19 mouse cellular contexts compared by ENCODE assay signal in the genomic region with DNA sequence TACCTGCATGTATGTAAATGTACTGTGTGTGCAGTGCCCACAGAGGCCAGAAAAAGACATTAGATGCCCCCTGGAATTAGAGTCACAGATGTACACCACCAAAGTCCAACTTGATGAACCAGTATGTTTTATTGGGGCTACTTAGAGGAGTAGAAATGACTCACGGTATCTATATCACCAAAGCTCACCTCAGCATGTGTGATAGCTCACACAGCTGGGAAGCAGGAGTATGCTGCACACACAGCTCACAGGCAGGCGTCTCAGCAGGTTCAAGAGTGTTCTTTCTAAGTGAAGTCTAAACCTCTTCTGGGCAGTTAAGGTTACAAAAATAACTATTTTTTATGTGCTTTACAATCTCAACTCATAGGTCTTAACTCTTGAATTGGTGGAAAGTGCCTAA.
"Had no signal": no experiment of that assay in that cellular context is flagged by ENCODE, and none has a peak within 500 bp of the region (broad histone marks: within the 10 kb centered on the region; RNA-seq: fewer than 3 reads in every experiment).

No protein-coding gene starts in this region.

- H3K4me1 ChIP-seq: liver, embryonic 15.5 days; lung, embryonic 15.5 days; midbrain, embryonic 12.5 days; neural tube, embryonic 12.5 days; stomach, embryonic 15.5 days had no signal

- ATAC-seq: liver, postnatal 0 days; lung, postnatal 0 days; midbrain, embryonic 16.5 days had no signal

- H3K4me2 ChIP-seq: liver, embryonic 15.5 days; lung, embryonic 15.5 days; midbrain, embryonic 12.5 days; neural tube, embryonic 12.5 days; stomach, embryonic 15.5 days had no signal

- H3K9ac ChIP-seq: liver, embryonic 15.5 days; liver, postnatal 0 days; lung, embryonic 15.5 days; midbrain, embryonic 12.5 days; neural tube, embryonic 12.5 days; stomach, embryonic 15.5 days had no signal

- DNase-seq: liver, postnatal 0 days; lung, adult 2 months; lung, postnatal 14 days; lung, postnatal 36 days; midbrain, embryonic 14.5 days; right cerebral cortex, postnatal 14 days; thymus, adult 2 months; thymus, postnatal 14 days; thymus, postnatal 36 days had no signal

- H3K27ac ChIP-seq: liver, embryonic 15.5 days; lung, embryonic 15.5 days; macrophage; midbrain, embryonic 12.5 days; neural tube, embryonic 12.5 days; stomach, embryonic 15.5 days; stomach, postnatal 0 days had no signal

- H3K9me3 ChIP-seq: liver, embryonic 15.5 days; lung, embryonic 15.5 days; megakaryocyte, embryonic 14.5 days; midbrain, embryonic 12.5 days; neural tube, embryonic 12.5 days; stomach, embryonic 15.5 days had no signal

- H3K27me3 ChIP-seq: liver, embryonic 15.5 days; lung, embryonic 15.5 days; megakaryocyte, embryonic 14.5 days; midbrain, embryonic 12.5 days; neural tube, embryonic 12.5 days; stomach, embryonic 15.5 days had no signal

- H3K4me3 ChIP-seq: liver, embryonic 15.5 days; lung, embryonic 15.5 days; megakaryocyte, embryonic 14.5 days; midbrain, embryonic 12.5 days; neural tube, embryonic 12.5 days; stomach, embryonic 15.5 days had no signal
